Mouse (Mus musculus): Measurements from ENCODE around the gene Trappc3l. TPM values are rescaled to one million over a fixed set of nuclear protein-coding genes. Genes with fewer than 3 reads are reported as not detected.
A peak's percentile ranks its signal among the peaks of the same experiment; 100 is the strongest.

The Trappc3l gene
- polyA plus RNA-seq, 1 experiment from 2014 or later, result not detected

GRCm38 (mm10) chr10:34088515-34088914, 51.1 kb downstream of the Trappc3l start:
- Histone ChIP-seq H3K9me3 (ENCODE audit: control insufficient read depth, low read length) (no peaks in the 10 kb centered on the region), H3K4me3 (ENCODE audit: low read depth, low read length) (no peak overlapping the region), H3K27me3 (ENCODE audit: control insufficient read depth, insufficient read depth, low read length) (no peaks in the 10 kb centered on the region), H3K9ac (ENCODE audit: low read length) (no peak overlapping the region), H3K4me1 (ENCODE audit: control insufficient read depth, insufficient read depth, low read length) (no peaks in the 10 kb centered on the region), H3K4me2 (no peak overlapping the region), H3K36me3 (ENCODE audit: control insufficient read depth, insufficient read depth, low read length) (no peaks in the 10 kb centered on the region), H3K27ac (ENCODE audit: low read depth, low read length) (no peak overlapping the region)
- WGBS, result 84% methylated on average over 2 of the region's 2 CpGs
- DNase-seq (ENCODE audit: low spot score, missing footprints), result peak; percentile 80
- no peak for ATAC-seq (ENCODE audit: low FRiP score)

GRCm38 (mm10) chr10:34089517-34089916, 52.1 kb downstream of the Trappc3l start:
- no peak for DNase-seq (ENCODE audit: low spot score, missing footprints)
- H3K36me3 ChIP-seq (ENCODE audit: control insufficient read depth, insufficient read depth, low read length), result no peaks in the 10 kb centered on the region
- no peaks in the 10 kb centered on the region for H3K4me1 ChIP-seq (ENCODE audit: control insufficient read depth, insufficient read depth, low read length)
- 87% methylated on average over 3 of the region's 3 CpGs for WGBS
- H3K9me3 ChIP-seq (ENCODE audit: control insufficient read depth, low read length), result no peaks in the 10 kb centered on the region
- H3K4me3 ChIP-seq (ENCODE audit: low read depth, low read length), result no peak overlapping the region
- H3K27me3 ChIP-seq (ENCODE audit: control insufficient read depth, insufficient read depth, low read length), result no peaks in the 10 kb centered on the region
- H3K9ac ChIP-seq (ENCODE audit: low read length), result no peak overlapping the region
- no peak overlapping the region for H3K4me2 ChIP-seq
- ATAC-seq (ENCODE audit: low FRiP score), result no peak
- no peak overlapping the region for H3K27ac ChIP-seq (ENCODE audit: low read depth, low read length)

GRCm38 (mm10) chr10:34090481-34090880, 53.1 kb downstream of the Trappc3l start:
- no peak overlapping the region for H3K27ac ChIP-seq (ENCODE audit: low read depth, low read length)
- no peaks in the 10 kb centered on the region for H3K9me3 ChIP-seq (ENCODE audit: control insufficient read depth, low read length)
- no peaks in the 10 kb centered on the region for H3K36me3 ChIP-seq (ENCODE audit: control insufficient read depth, insufficient read depth, low read length)
- DNase-seq (ENCODE audit: low spot score, missing footprints) (peak; percentile 56), ATAC-seq (ENCODE audit: low FRiP score) (no peak)
- H3K27me3 ChIP-seq (ENCODE audit: control insufficient read depth, insufficient read depth, low read length), result no peaks in the 10 kb centered on the region
- H3K4me1 ChIP-seq (ENCODE audit: control insufficient read depth, insufficient read depth, low read length), result no peaks in the 10 kb centered on the region
- WGBS, result 97% methylated on average over 1 of the region's 1 CpGs
- H3K9ac ChIP-seq (ENCODE audit: low read length), result no peak overlapping the region
- no peak overlapping the region for H3K4me2 ChIP-seq
- H3K4me3 ChIP-seq (ENCODE audit: low read depth, low read length), result no peak overlapping the region

- H3K4me3 ChIP-seq (ENCODE audit: low read depth, low read length), result no peak overlapping the region
- DNase-seq (ENCODE audit: low spot score, missing footprints) (peak; percentile 60), ATAC-seq (ENCODE audit: low FRiP score) (no peak)
- no peaks in the 10 kb centered on the region for H3K4me1 ChIP-seq (ENCODE audit: control insufficient read depth, insufficient read depth, low read length)
- H3K27ac ChIP-seq (ENCODE audit: low read depth, low read length), result no peak overlapping the region
- no peaks in the 10 kb centered on the region for H3K9me3 ChIP-seq (ENCODE audit: control insufficient read depth, low read length)
- WGBS, result 80% methylated on average over 5 of the region's 5 CpGs
- no peaks in the 10 kb centered on the region for H3K36me3 ChIP-seq (ENCODE audit: control insufficient read depth, insufficient read depth, low read length)
- no peak overlapping the region for H3K4me2 ChIP-seq
- no peaks in the 10 kb centered on the region for H3K27me3 ChIP-seq (ENCODE audit: control insufficient read depth, insufficient read depth, low read length)
- H3K9ac ChIP-seq (ENCODE audit: low read length), result no peak overlapping the region
Observed at GRCm38 (mm10) chr10:34091888-34092287, 54.5 kb downstream of the Trappc3l start.

- no peaks in the 10 kb centered on the region for H3K4me1 ChIP-seq (ENCODE audit: control insufficient read depth, insufficient read depth, low read length)
- H3K9me3 ChIP-seq (ENCODE audit: control insufficient read depth, low read length), result no peaks in the 10 kb centered on the region
- H3K36me3 ChIP-seq (ENCODE audit: control insufficient read depth, insufficient read depth, low read length), result no peaks in the 10 kb centered on the region
- no peak overlapping the region for H3K27ac ChIP-seq (ENCODE audit: low read depth, low read length)
- no peaks in the 10 kb centered on the region for H3K27me3 ChIP-seq (ENCODE audit: control insufficient read depth, insufficient read depth, low read length)
- ATAC-seq (ENCODE audit: low FRiP score), result no peak
- peak; percentile 53 for DNase-seq (ENCODE audit: low spot score, missing footprints)
- H3K4me2 ChIP-seq, result no peak overlapping the region
- WGBS, result 76% methylated on average over 2 of the region's 2 CpGs
- H3K9ac ChIP-seq (ENCODE audit: low read length), result no peak overlapping the region
- no peak overlapping the region for H3K4me3 ChIP-seq (ENCODE audit: low read depth, low read length)
Observed at GRCm38 (mm10) chr10:34095147-34095546, 57.8 kb downstream of the Trappc3l start.

GRCm38 (mm10) chr10:34095964-34096363, 58.6 kb downstream of the Trappc3l start:
- Histone ChIP-seq H3K4me2 (peak overlapping the region; percentile 23; the same call in 1 of the 2 replicates), H3K27me3 (ENCODE audit: control insufficient read depth, insufficient read depth, low read length) (no peaks in the 10 kb centered on the region), H3K9ac (ENCODE audit: low read length) (no peak overlapping the region), H3K4me1 (ENCODE audit: control insufficient read depth, insufficient read depth, low read length) (no peaks in the 10 kb centered on the region), H3K36me3 (ENCODE audit: control insufficient read depth, insufficient read depth, low read length) (no peaks in the 10 kb centered on the region), H3K4me3 (ENCODE audit: low read depth, low read length) (no peak overlapping the region), H3K9me3 (ENCODE audit: control insufficient read depth, low read length) (no peaks in the 10 kb centered on the region), H3K27ac (ENCODE audit: low read depth, low read length) (no peak overlapping the region)
- peak; percentile 81 for DNase-seq (ENCODE audit: low spot score, missing footprints)
- ATAC-seq (ENCODE audit: low FRiP score), result no peak
- WGBS, result 64% methylated on average over 12 of the region's 12 CpGs

GRCm38 (mm10) chr10:34096418-34096883, 59.1 kb downstream of the Trappc3l start, which contains the start of gene Calhm5:
TSS of gene Calhm5 (minus strand) at chr10:34096519.
- Histone ChIP-seq H3K4me2 (peak within 1 kb of the TSS; percentile 23; the same call in 1 of the 2 replicates), H3K27ac (ENCODE audit: low read depth, low read length) (no peak within 1 kb of the TSS), H3K36me3 (ENCODE audit: control insufficient read depth, insufficient read depth, low read length) (no peaks in the 10 kb centered on the region), H3K4me3 (ENCODE audit: low read depth, low read length) (no peak within 1 kb of the TSS), H3K4me1 (ENCODE audit: control insufficient read depth, insufficient read depth, low read length) (no peaks in the 10 kb centered on the region), H3K27me3 (ENCODE audit: control insufficient read depth, insufficient read depth, low read length) (no peaks in the 10 kb centered on the region), H3K9me3 (ENCODE audit: control insufficient read depth, low read length) (no peaks in the 10 kb centered on the region), H3K9ac (ENCODE audit: low read length) (no peak within 1 kb of the TSS)
- WGBS, result 22% methylated on average over 9 of the region's 9 CpGs
- DNase-seq (ENCODE audit: low spot score, missing footprints), result peak; percentile 86
- peak; percentile 33; the same call in 1 of the 2 replicates for ATAC-seq (ENCODE audit: low FRiP score)

- WGBS, result 83% methylated on average over 13 of the region's 13 CpGs
- Histone ChIP-seq H3K27me3 (ENCODE audit: control insufficient read depth, insufficient read depth, low read length) (no peaks in the 10 kb centered on the region), H3K9me3 (ENCODE audit: control insufficient read depth, low read length) (no peaks in the 10 kb centered on the region)
Observed at GRCm38 (mm10) chr10:34110863-34111465, 73.6 kb downstream of the Trappc3l start.

GRCm38 (mm10) chr10:34111964-34112738, 74.8 kb downstream of the Trappc3l start:
- no peaks in the 10 kb centered on the region for H3K36me3 ChIP-seq (ENCODE audit: control insufficient read depth, insufficient read depth, low read length)
- H3K4me3 ChIP-seq (ENCODE audit: low read depth, low read length), result no peak overlapping the region
- no peak overlapping the region for H3K4me2 ChIP-seq
- 72% methylated on average over 4 of the region's 4 CpGs for WGBS
- DNase-seq (ENCODE audit: low spot score, missing footprints), result no peak
- no peaks in the 10 kb centered on the region for H3K27me3 ChIP-seq (ENCODE audit: control insufficient read depth, insufficient read depth, low read length)
- no peak for ATAC-seq (ENCODE audit: low FRiP score)
- no peak overlapping the region for H3K27ac ChIP-seq (ENCODE audit: low read depth, low read length)
- no peak overlapping the region for H3K9ac ChIP-seq (ENCODE audit: low read length)
- no peaks in the 10 kb centered on the region for H3K4me1 ChIP-seq (ENCODE audit: control insufficient read depth, insufficient read depth, low read length)
- H3K9me3 ChIP-seq (ENCODE audit: control insufficient read depth, low read length), result no peaks in the 10 kb centered on the region

More at GRCm38 (mm10) chr10:34110863-34111465, 73.6 kb downstream of the Trappc3l start:
- H3K4me3 ChIP-seq (ENCODE audit: low read depth, low read length), result no peak overlapping the region
- no peak overlapping the region for H3K4me2 ChIP-seq
- DNase-seq (ENCODE audit: low spot score, missing footprints) (no peak), ATAC-seq (ENCODE audit: low FRiP score) (no peak)
- H3K9ac ChIP-seq (ENCODE audit: low read length), result no peak overlapping the region
- no peaks in the 10 kb centered on the region for H3K36me3 ChIP-seq (ENCODE audit: control insufficient read depth, insufficient read depth, low read length)
- H3K4me1 ChIP-seq (ENCODE audit: control insufficient read depth, insufficient read depth, low read length), result no peaks in the 10 kb centered on the region
- no peak overlapping the region for H3K27ac ChIP-seq (ENCODE audit: low read depth, low read length)
